In genomic region chr9:42670619-42671018, GRCm38 (mm10) we compare ENCODE assay signal across 18 mouse cellular contexts.
DNase-seq lines count a peak whose midpoint lies in the region; ATAC-seq lines count a peak whose summit lies in the region.
"Had no signal": no experiment of that assay in that cellular context is flagged by ENCODE, and none has a peak within 500 bp of the region (broad histone marks: within the 10 kb centered on the region; RNA-seq: fewer than 3 reads in every experiment).

No protein-coding gene starts in this region.

- peak; percentile 23 for DNase-seq in embryonic facial prominence, embryonic 14.5 days (ENCODE audit: low spot score)
- DNase-seq in embryonic facial prominence, embryonic 10.5 days (ENCODE audit: low spot score): no peak
- peak; percentile 38 for DNase-seq in layer of hippocampus, adult 11-12 months (ENCODE audit: low spot score)
- DNase-seq in layer of hippocampus, postnatal 10 days (ENCODE audit: low spot score in 2 of 2): no peak
- DNase-seq in right cerebral cortex, postnatal 10 days (ENCODE audit: low spot score in 2 of 2): peak; percentile 65 to 66
- DNase-seq in right cerebral cortex, adult 2 months (ENCODE audit: low spot score in 2 of 2): no peak
- DNase-seq in gastrocnemius, adult 18-20 months (ENCODE audit: low spot score): no peak
- DNase-seq: adrenal gland, postnatal 36 days; cerebellum, adult 11 months; heart, adult 18-20 months; liver, embryonic 13.5 days; lung, postnatal 10 days had no signal

- no peaks in the 10 kb centered on the region for H3K36me3 ChIP-seq in embryonic facial prominence, embryonic 14.5 days (ENCODE audit: control insufficient read depth, insufficient read depth, low read length)
- H3K36me3 ChIP-seq in embryonic facial prominence, embryonic 10.5 days (replicated peaks): no peaks in the 10 kb centered on the region
- no peaks in the 10 kb centered on the region for H3K36me3 ChIP-seq in neural tube, embryonic 15.5 days
- H3K36me3 ChIP-seq: embryonic facial prominence, embryonic 15.5 days; forebrain, embryonic 15.5 days; liver, embryonic 13.5 days; midbrain, embryonic 12.5 days; neural tube, embryonic 12.5 days had no signal

- H3K9ac ChIP-seq in embryonic facial prominence, embryonic 14.5 days (ENCODE audit: low read depth, low read length): no peak overlapping the region
- no peak overlapping the region for H3K9ac ChIP-seq in neural tube, embryonic 15.5 days (replicated peaks)
- H3K9ac ChIP-seq: embryonic facial prominence, embryonic 15.5 days; forebrain, embryonic 15.5 days; liver, embryonic 13.5 days; midbrain, embryonic 12.5 days; neural tube, embryonic 12.5 days had no signal

- no peak overlapping the region for H3K4me3 ChIP-seq in embryonic facial prominence, embryonic 14.5 days (ENCODE audit: low read depth, low read length)
- no peak overlapping the region for H3K4me3 ChIP-seq in embryonic facial prominence, embryonic 10.5 days
- H3K4me3 ChIP-seq in neural tube, embryonic 15.5 days (replicated peaks): no peak overlapping the region
- H3K4me3 ChIP-seq: embryonic facial prominence, embryonic 15.5 days; forebrain, embryonic 15.5 days; liver, embryonic 13.5 days; midbrain, embryonic 12.5 days; neural tube, embryonic 12.5 days had no signal

- H3K4me1 ChIP-seq in embryonic facial prominence, embryonic 14.5 days (ENCODE audit: control insufficient read depth, insufficient read depth, low read length): 0 out of 2 replicates have a peak, but pooled peaks cover 7% of the 10 kb centered on the region
- peaks cover 17% of the 10 kb centered on the region for H3K4me1 ChIP-seq in embryonic facial prominence, embryonic 10.5 days
- peaks cover 40% of the 10 kb centered on the region for H3K4me1 ChIP-seq in neural tube, embryonic 15.5 days

- H3K27ac ChIP-seq in embryonic facial prominence, embryonic 14.5 days (replicated peaks; ENCODE audit: low read depth, low read length): no peak overlapping the region
- H3K27ac ChIP-seq in embryonic facial prominence, embryonic 10.5 days (replicated peaks): no peak overlapping the region
- H3K27ac ChIP-seq in neural tube, embryonic 15.5 days (replicated peaks): 0 out of 2 replicates have a peak overlapping the region, but pooled peaks have one; percentile 63
- H3K27ac ChIP-seq: embryonic facial prominence, embryonic 15.5 days; forebrain, embryonic 15.5 days; liver, embryonic 13.5 days; midbrain, embryonic 12.5 days; neural tube, embryonic 12.5 days had no signal

- 71% methylated on average over 2 of the region's 2 CpGs for WGBS in embryonic facial prominence, embryonic 14.5 days
- 81% methylated on average over 2 of the region's 2 CpGs for WGBS in embryonic facial prominence, embryonic 10.5 days
- 10% methylated on average over 2 of the region's 2 CpGs for WGBS in neural tube, embryonic 15.5 days

- no peaks in the 10 kb centered on the region for H3K9me3 ChIP-seq in embryonic facial prominence, embryonic 14.5 days (ENCODE audit: control insufficient read depth, low read length)
- no peaks in the 10 kb centered on the region for H3K9me3 ChIP-seq in embryonic facial prominence, embryonic 10.5 days
- H3K9me3 ChIP-seq in neural tube, embryonic 15.5 days (replicated peaks): no peaks in the 10 kb centered on the region
- H3K9me3 ChIP-seq: embryonic facial prominence, embryonic 15.5 days; forebrain, embryonic 15.5 days; liver, embryonic 13.5 days; midbrain, embryonic 12.5 days; neural tube, embryonic 12.5 days had no signal

- no peaks in the 10 kb centered on the region for H3K27me3 ChIP-seq in embryonic facial prominence, embryonic 14.5 days (replicated peaks; ENCODE audit: control insufficient read depth, insufficient read depth, low read length)
- H3K27me3 ChIP-seq in embryonic facial prominence, embryonic 10.5 days (replicated peaks; ENCODE audit: low read depth, poor library complexity, severe bottlenecking): no peaks in the 10 kb centered on the region; the same call in 1 of the 2 replicates
- H3K27me3 ChIP-seq in neural tube, embryonic 15.5 days (replicated peaks): no peaks in the 10 kb centered on the region
- H3K27me3 ChIP-seq: embryonic facial prominence, embryonic 15.5 days; forebrain, embryonic 15.5 days; liver, embryonic 13.5 days; midbrain, embryonic 12.5 days; neural tube, embryonic 12.5 days had no signal

- H3K4me2 ChIP-seq in embryonic facial prominence, embryonic 14.5 days (ENCODE audit: low read depth, low read length): no peak overlapping the region
- no peak overlapping the region for H3K4me2 ChIP-seq in neural tube, embryonic 15.5 days
- H3K4me2 ChIP-seq: embryonic facial prominence, embryonic 15.5 days; forebrain, embryonic 15.5 days; liver, embryonic 13.5 days; midbrain, embryonic 12.5 days; neural tube, embryonic 12.5 days had no signal

- ATAC-seq in embryonic facial prominence, embryonic 14.5 days (ENCODE audit: low read depth): no peak
- ATAC-seq in neural tube, embryonic 15.5 days (ENCODE audit: low FRiP score): no peak
- ATAC-seq: forebrain, embryonic 15.5 days; inflammation-experienced regulatory T-cells, adult 6 months had no signal

Comparison
In these comparisons a context has a peak if more than half of its experiments do, and no peak if none do; other contexts are left out.
1. DNase-seq: peak in embryonic facial prominence, embryonic 14.5 days (single experiment), layer of hippocampus, adult 11-12 months (single experiment) and right cerebral cortex, postnatal 10 days (2 of 2); none in embryonic facial prominence, embryonic 10.5 days (single experiment), layer of hippocampus, postnatal 10 days (0 of 2), right cerebral cortex, adult 2 months (0 of 2) and gastrocnemius, adult 18-20 months (single experiment).